Mouse (Mus musculus) kidney, postnatal 0 days (tissue): ENCODE data around the gene Foxp2. TPM values are rescaled to one million over a fixed set of nuclear protein-coding genes. Genes with fewer than 3 reads are reported as not detected.
A peak's percentile ranks its signal among the peaks of the same experiment; 100 is the strongest.

Experiments used
- ATAC-seq: fragments of 200-750 bp; cut with Nextera tagmentation; replicated peaks from 2 replicates; pipeline ENCODE4 v1.8.0; 2017; ENCODE audit warnings: low read depth, moderate number of reproducible peaks, moderate TSS enrichment, moderate library complexity; ENCODE audit not compliant: low FRiP score
- DNase-seq: peaks from one replicate; pipeline ENCODE4 v3.0.0-alpha.2; 2016; ENCODE audit warnings: low spot score
- H3K27ac ChIP-seq: fragments of 300-500 bp; sonication (generic); 2 replicates; pipeline ENCODE4 v1.5.1; 2014; ENCODE audit warnings: mild to moderate bottlenecking
- H3K27me3 ChIP-seq: fragments of 300-500 bp; sonication (generic); 2 replicates; pipeline ENCODE4 v1.6.1; 2014; ENCODE audit warnings: low read length, mixed read lengths; ENCODE audit not compliant: insufficient read depth
- H3K36me3 ChIP-seq: fragments of 300-500 bp; sonication (generic); 2 replicates; pipeline ENCODE4 v1.6.1; 2014; ENCODE audit warnings: low read length, mixed read lengths; ENCODE audit not compliant: insufficient read depth
- H3K4me1 ChIP-seq: fragments of 300-500 bp; sonication (generic); replicated peaks from 2 replicates; pipeline ENCODE4 v1.6.1; 2014; ENCODE audit warnings: antibody characterized with exemption, low read length, mixed read lengths; ENCODE audit not compliant: insufficient read depth
- H3K4me2 ChIP-seq: fragments of 300-500 bp; sonication (generic); 2 replicates; pipeline ENCODE4 v1.6.1; 2014; ENCODE audit warnings: mild to moderate bottlenecking, low read length, moderate library complexity, mixed read lengths
- H3K4me3 ChIP-seq: fragments of 300-500 bp; sonication (generic); replicated peaks from 2 replicates; pipeline ENCODE4 v1.5.1; 2014; ENCODE audit warnings: low read depth, low read length
- H3K9ac ChIP-seq: fragments of 300-500 bp; sonication (generic); 2 replicates; pipeline ENCODE4 v1.6.1; 2014; ENCODE audit warnings: low read depth, low read length
- H3K9me3 ChIP-seq: fragments of 300-500 bp; sonication (generic); replicated peaks from 2 replicates; pipeline ENCODE4 v1.6.1; 2016; ENCODE audit warnings: low read length, inconsistent platforms, mixed read lengths
- CTCF ChIP-seq: IDR thresholded peaks from 2 replicates; pipeline ENCODE4 v1.5.1; 2016; ENCODE audit warnings: antibody characterized with exemption, low read depth, mild to moderate bottlenecking, moderate library complexity
- WGBS: fragments of 180-500 bp; shearing (Covaris S2); extraction: QIAGEN DNeasy Blood & Tissue Kit; methylation state at CpG from one replicate; pipeline ENCODE4 v1.1.7; 2014; 5-methylcytosine and 5-hydroxymethylcytosine counted together
- polyA plus RNA-seq: library from polyadenylated mRNA; unstranded; fragments of >200 nt; fragmentation: Nextera tagmentation; extraction: Ambion mirVana; gene quantifications from 2 replicates; pipeline ENCODE4 v1.2.1, GENCODE M21; 2015

Gene Foxp2
- polyA plus RNA-seq, 1 experiment from 2014 or later: 2.5 TPM

DNA sequence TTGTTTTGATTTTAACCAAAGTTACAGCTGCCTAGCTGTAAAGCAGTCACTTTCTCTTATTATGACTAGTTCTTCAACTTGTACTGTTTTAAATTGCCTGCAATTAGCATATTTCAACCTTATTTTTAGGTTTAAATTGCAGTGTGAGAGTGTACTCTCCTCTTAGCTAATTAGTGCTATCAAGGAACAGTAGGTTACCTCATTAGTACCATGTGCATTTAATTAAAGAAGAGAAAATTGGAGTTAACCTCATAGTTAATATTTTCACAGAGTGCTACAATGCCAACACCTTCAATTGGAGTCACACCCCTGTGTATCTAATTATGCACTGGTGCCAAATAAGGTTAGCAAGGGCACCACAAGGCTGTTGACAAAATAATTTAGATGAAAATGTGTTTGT lies 421.9 kb downstream of the Foxp2 start:
- H3K27me3 ChIP-seq: no peaks in the 10 kb centered on the region

DNA sequence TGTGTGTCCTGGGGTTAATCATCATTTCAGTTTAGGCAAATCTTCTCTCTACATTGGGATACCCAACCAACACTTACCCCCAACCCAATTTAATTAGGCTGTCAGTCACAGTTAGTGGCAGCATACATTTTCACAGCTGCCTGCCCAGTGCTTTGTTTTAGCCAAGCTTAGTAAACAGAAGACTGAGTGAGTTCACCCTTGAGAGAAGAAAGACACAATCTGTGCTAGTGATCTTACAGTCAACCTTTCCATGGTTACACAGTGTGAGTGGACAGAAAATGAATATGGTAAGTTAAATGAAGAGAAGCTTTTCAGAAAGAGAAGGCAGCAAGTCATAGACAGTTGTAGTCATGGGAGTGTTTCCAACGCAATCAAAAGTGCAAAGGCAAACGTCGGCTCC lies 446.6 kb downstream of the Foxp2 start:
- ATAC-seq (no peak), DNase-seq (no peak)
- WGBS: 71% methylated on average over 3 of the region's 3 CpGs
- H3K27me3 ChIP-seq: no peaks in the 10 kb centered on the region
- no peaks in the 10 kb centered on the region for H3K4me1 ChIP-seq
- H3K4me2 ChIP-seq: no peak overlapping the region
- no peak overlapping the region for H3K9ac ChIP-seq
- H3K9me3 ChIP-seq: no peaks in the 10 kb centered on the region
- H3K36me3 ChIP-seq: no peaks in the 10 kb centered on the region
- no peak for TF ChIP-seq CTCF
- no peak overlapping the region for H3K4me3 ChIP-seq
- no peak overlapping the region for H3K27ac ChIP-seq

More for the DNA sequence above, 421.9 kb downstream of the Foxp2 start:
- no peaks in the 10 kb centered on the region for H3K9me3 ChIP-seq
- H3K27ac ChIP-seq: no peak overlapping the region
- H3K4me2 ChIP-seq: no peak overlapping the region
- ATAC-seq (no peak), DNase-seq (no peak)
- H3K4me3 ChIP-seq: no peak overlapping the region
- H3K4me1 ChIP-seq: no peaks in the 10 kb centered on the region
- TF ChIP-seq CTCF: no peak
- H3K9ac ChIP-seq: no peak overlapping the region
- H3K36me3 ChIP-seq: no peaks in the 10 kb centered on the region

DNA sequence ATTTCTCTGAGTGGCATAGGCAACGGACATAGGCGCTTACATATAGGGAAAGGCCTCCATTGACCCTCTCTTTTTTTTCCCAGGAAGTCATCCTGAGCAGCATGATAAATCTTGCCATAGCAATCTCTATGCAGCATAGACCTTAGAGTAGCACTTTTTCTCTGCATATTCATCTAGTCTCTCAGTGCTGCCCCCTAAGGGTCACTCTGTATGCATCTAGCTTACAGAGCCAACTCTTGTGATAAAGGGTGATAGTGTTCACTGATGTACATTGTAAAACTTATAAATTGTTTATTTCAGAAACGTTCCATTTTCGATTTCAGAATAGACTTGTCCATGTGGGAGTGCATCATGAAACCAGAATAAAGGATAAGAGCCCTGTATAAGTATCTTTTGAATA lies 454.7 kb downstream of the Foxp2 start:
- H3K9ac ChIP-seq: no peak overlapping the region
- no peak overlapping the region for H3K4me2 ChIP-seq
- no peak for DNase-seq
- H3K9me3 ChIP-seq: no peaks in the 10 kb centered on the region
- WGBS: 85% methylated on average over 4 of the region's 4 CpGs
- no peaks in the 10 kb centered on the region for H3K4me1 ChIP-seq
- peak; percentile 22; the same call in 1 of the 2 replicates for TF ChIP-seq CTCF
- H3K27ac ChIP-seq: no peak overlapping the region
- no peaks in the 10 kb centered on the region for H3K27me3 ChIP-seq
- no peak for ATAC-seq
- H3K4me3 ChIP-seq: no peak overlapping the region
- H3K36me3 ChIP-seq: no peaks in the 10 kb centered on the region

DNA sequence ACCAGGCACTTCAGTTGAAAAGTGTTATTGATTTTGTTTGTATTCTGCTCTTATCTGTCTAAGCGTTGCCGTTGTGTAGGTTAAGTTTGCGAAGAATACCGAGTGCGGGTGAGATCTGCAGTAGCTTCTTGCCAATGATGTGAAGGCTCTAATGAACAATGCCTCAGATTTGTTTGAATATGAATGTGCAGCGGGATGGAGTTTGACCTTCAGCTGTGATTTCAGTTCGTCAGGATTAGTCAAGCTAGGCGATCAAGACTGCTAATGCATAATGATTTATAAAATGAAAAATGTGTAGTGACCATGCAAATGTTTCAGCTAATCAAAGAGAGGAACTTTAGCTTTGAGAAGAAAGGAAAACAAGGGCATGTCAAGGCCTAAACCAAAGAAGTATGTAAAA lies 469.1 kb downstream of the Foxp2 start:
- no peak for TF ChIP-seq CTCF
- no peak for DNase-seq

DNA sequence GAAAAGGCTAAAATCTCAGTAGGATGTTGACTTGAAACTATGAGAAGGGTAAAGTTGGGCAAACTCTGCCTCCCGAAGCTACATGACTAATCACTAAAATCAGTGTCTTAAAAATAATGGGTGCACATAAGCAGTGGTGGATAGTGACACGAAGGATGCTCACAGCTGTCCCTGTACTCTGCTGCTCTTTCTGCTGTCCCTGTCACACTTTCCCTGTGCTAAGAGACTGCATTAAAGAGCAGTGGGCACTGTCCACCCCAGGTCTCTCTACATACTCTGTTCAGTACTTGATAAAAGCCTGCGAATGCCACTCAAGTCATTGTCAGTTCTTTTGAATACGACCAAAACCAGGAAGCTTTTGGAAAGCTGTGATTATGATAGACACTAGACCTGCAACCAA lies 469.7 kb downstream of the Foxp2 start:
- ATAC-seq (no peak), DNase-seq (no peak)
- no peaks in the 10 kb centered on the region for H3K27me3 ChIP-seq
- no peak overlapping the region for H3K27ac ChIP-seq
- H3K4me2 ChIP-seq: no peak overlapping the region
- no peaks in the 10 kb centered on the region for H3K36me3 ChIP-seq
- no peaks in the 10 kb centered on the region for H3K9me3 ChIP-seq
- TF ChIP-seq CTCF: no peak
- no peak overlapping the region for H3K9ac ChIP-seq
- H3K4me3 ChIP-seq: no peak overlapping the region
- H3K4me1 ChIP-seq: no peaks in the 10 kb centered on the region
- 84% methylated on average over 4 of the region's 4 CpGs for WGBS

More for the DNA sequence above, 469.1 kb downstream of the Foxp2 start:
- H3K4me1 ChIP-seq: no peaks in the 10 kb centered on the region
- H3K9ac ChIP-seq: no peak overlapping the region
- H3K36me3 ChIP-seq: no peaks in the 10 kb centered on the region
- H3K27ac ChIP-seq: no peak overlapping the region
- no peak for ATAC-seq
- no peak overlapping the region for H3K4me3 ChIP-seq
- no peaks in the 10 kb centered on the region for H3K27me3 ChIP-seq
- WGBS: 76% methylated on average over 8 of the region's 8 CpGs
- H3K9me3 ChIP-seq: no peaks in the 10 kb centered on the region
- no peak overlapping the region for H3K4me2 ChIP-seq

DNA sequence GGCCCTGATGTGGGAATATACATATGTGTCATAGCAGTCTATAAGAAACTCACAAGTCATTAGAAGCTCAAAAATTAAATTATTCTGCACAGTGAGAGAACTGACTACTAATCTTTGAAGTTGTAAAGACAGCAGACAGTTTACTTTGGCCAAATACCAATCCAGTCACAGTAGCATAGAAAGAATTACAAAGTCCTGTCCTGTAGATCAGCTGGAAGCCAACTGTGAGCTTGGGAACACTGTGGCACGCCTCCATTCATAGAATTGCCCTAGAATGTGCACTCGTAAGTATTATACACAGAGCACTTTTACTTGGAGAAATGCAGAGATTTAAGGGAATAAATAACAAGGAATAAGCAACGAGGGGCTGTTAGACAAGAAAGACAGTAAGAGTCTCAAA lies 472.5 kb downstream of the Foxp2 start:
- Histone ChIP-seq H3K4me3 (no peak overlapping the region), H3K27me3 (no peaks in the 10 kb centered on the region), H3K4me2 (no peak overlapping the region), H3K9ac (no peak overlapping the region), H3K4me1 (no peaks in the 10 kb centered on the region), H3K27ac (no peak overlapping the region), H3K9me3 (no peaks in the 10 kb centered on the region), H3K36me3 (no peaks in the 10 kb centered on the region)
- ATAC-seq (no peak), DNase-seq (peak; percentile 2)
- TF ChIP-seq CTCF: no peak
- 66% methylated on average over 3 of the region's 3 CpGs for WGBS

DNA sequence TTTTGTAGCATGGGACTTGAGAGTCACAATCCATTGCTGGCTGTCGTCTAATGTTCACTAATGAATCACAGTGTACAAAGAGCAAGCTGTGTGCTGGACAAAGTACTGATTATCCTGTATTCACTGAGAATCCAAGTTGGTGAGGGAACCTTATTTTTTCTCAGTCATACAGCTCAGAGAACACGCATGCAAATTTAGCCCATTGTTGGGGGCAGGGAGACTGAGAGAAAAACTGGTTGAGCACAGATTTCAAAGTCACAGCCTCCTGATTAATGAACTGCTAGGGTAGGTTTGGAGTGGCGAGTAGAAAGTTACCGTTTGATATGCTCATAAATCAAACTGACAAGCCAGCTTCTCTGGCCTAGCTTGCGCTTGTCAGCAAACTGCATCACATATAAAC lies 477.1 kb downstream of the Foxp2 start:
- no peaks in the 10 kb centered on the region for H3K9me3 ChIP-seq
- H3K9ac ChIP-seq: no peak overlapping the region
- H3K4me3 ChIP-seq: no peak overlapping the region
- no peak overlapping the region for H3K4me2 ChIP-seq
- 29% methylated on average over 5 of the region's 5 CpGs for WGBS
- ATAC-seq (0 out of 2 replicates have a peak, but pooled peaks have one; percentile 66), DNase-seq (peak; percentile 15)
- no peak overlapping the region for H3K27ac ChIP-seq
- no peaks in the 10 kb centered on the region for H3K27me3 ChIP-seq
- H3K4me1 ChIP-seq: no peaks in the 10 kb centered on the region
- no peak for TF ChIP-seq CTCF
- no peaks in the 10 kb centered on the region for H3K36me3 ChIP-seq
